Mouse (Mus musculus): ENCODE measurements around the gene Armc10. TPM values are rescaled to one million over a fixed set of nuclear protein-coding genes. Genes with fewer than 3 reads are reported as not detected.
A peak's percentile ranks its signal among the peaks of the same experiment; 100 is the strongest.
"Not testable (repeated sequence)": the region's sequence is repeated elsewhere in the genome, so short reads cannot be mapped to it uniquely, and the experiment has no call there.

The Armc10 gene
- polyA plus RNA-seq, 1 experiment, result 91.6 TPM

DNA sequence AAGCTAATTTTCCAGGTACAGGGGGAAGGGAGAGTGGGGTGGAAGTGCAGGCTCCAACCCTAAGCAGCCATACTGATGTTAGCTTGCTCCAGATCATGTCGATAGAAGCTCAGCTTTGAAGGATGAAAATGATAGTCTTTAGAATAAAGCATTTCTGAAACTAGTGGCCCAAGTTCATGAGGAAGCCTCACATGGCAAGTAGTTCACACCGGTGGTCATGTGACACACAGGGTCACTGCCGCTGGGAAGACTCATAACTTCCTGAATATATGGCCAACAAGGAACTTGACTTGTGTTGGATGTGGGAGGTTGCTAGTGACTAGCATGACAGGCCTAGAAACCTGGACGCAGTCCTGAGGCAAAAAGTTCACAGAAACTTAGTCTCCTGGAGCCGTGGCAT, 46.6 kb downstream of the Armc10 start:
- no peak for DNase-seq (ENCODE audit: low read depth)
- TF ChIP-seq CTCF (IDR thresholded peaks at IDR 0.05; ENCODE audit: borderline replicate concordance, extremely low read depth, insufficient read depth, insufficient read length) (no peak), POLR2A (IDR thresholded peaks at IDR 0.05; ENCODE audit: borderline replicate concordance, extremely low read depth, insufficient read depth, insufficient read length, poor library complexity, severe bottlenecking) (no peak)

DNA sequence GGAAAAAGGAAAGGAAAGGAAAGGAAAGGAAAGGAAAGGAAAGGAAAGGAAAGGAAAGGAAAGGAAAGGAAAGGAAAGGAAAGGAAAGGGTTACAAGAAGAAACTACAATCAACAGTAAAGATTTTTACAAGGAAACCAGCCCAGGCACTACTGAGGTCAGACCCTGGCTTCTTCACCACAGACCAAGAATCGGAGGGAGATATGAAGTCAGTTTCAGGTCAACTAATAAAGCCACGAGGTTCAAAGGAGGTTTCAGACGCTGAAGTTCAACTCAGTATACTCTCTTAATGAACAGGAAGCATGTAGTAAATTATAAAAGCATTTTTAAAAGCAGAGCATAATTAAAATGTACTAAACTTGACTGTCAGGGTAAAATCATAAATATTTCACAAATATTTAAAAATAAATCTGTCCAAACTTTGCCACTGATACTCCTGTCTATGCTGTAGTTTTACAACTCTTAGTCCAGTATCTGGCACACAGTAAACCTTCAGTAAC, 47.8 kb downstream of the Armc10 start:
- TF ChIP-seq POLR2A (IDR thresholded peaks at IDR 0.05; ENCODE audit: borderline replicate concordance, extremely low read depth, insufficient read depth, insufficient read length, poor library complexity, severe bottlenecking) (no peak), CTCF (IDR thresholded peaks at IDR 0.05; ENCODE audit: borderline replicate concordance, extremely low read depth, insufficient read depth, insufficient read length) (no peak)

GRCm38 (mm10) chr5:21694854-21695490, 49.4 kb downstream of the Armc10 start:
- TF ChIP-seq CTCF (IDR thresholded peaks at IDR 0.05; ENCODE audit: borderline replicate concordance, extremely low read depth, insufficient read depth, insufficient read length) (no peak), POLR2A (IDR thresholded peaks at IDR 0.05; ENCODE audit: borderline replicate concordance, extremely low read depth, insufficient read depth, insufficient read length, poor library complexity, severe bottlenecking) (no peak)
- no peak for DNase-seq (ENCODE audit: low read depth)

More for the DNA sequence above, 47.8 kb downstream of the Armc10 start:
- no peak for DNase-seq (ENCODE audit: low read depth)

DNA sequence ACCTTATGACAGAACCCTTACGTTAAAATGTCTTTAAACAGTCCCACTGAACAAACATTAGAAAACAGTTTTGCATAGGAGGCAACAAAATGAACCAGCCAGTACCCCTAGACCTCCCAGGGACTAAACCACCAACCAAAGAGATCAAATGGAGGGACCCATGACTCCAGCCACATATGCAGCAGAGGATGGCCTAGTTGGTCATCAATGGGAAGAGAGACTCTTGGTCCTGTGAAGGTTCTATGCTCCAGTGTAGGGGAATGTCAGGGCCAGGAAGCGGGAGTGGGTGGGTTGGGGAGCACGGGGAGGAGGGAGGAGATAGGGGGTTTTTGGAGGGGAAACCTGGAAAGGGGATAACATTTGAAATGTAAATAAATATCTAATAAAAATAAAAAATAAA, 53.9 kb downstream of the Armc10 start:
- not testable (repeated sequence) for DNase-seq (ENCODE audit: low read depth)

- DNase-seq (ENCODE audit: low read depth), result peak; percentile 45
- TF ChIP-seq POLR2A (IDR thresholded peaks at IDR 0.05; ENCODE audit: borderline replicate concordance, extremely low read depth, insufficient read depth, insufficient read length, poor library complexity, severe bottlenecking) (no peak), CTCF (IDR thresholded peaks at IDR 0.05; ENCODE audit: borderline replicate concordance, extremely low read depth, insufficient read depth, insufficient read length) (no peak)
These were observed 54.7 kb downstream of the Armc10 start for GRCm38 (mm10) chr5:21700272-21700821.

GRCm38 (mm10) chr5:21700934-21701333, 55.3 kb downstream of the Armc10 start:
- no peak for DNase-seq (ENCODE audit: low read depth)
- TF ChIP-seq CTCF (IDR thresholded peaks at IDR 0.05; ENCODE audit: borderline replicate concordance, extremely low read depth, insufficient read depth, insufficient read length) (no peak), POLR2A (IDR thresholded peaks at IDR 0.05; ENCODE audit: borderline replicate concordance, extremely low read depth, insufficient read depth, insufficient read length, poor library complexity, severe bottlenecking) (no peak)

DNA sequence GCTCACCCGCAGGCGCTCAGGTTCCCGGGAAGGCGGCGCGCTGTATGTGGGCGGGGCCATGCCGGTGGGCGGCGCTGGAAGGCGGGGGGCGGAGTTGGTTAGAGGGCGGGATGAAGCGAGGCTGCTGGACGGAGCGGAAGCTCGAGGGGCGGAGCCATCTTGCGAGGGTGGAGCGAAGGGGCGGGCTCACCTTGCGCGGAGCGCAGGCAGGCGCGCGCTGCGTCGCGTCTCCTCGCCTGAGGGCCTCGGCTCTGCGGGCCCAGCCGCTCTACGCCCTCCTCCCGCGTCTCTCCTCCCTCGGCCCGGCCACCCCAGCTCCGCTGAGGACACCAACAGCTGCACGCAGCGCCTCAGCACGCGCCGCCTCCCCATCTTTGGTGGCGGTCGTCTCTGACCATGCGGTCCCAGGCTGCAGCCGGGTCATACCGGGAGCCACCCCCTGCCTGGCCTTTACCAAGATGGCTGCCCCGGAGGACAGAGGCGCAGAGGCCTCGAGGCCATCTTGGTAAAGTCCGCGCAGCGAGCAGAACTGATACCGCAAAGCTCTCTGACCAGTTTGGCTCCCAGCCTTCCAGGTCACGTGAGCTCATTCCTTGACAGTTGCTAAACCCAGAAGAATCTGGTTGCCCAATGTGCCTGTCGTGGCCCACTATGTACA, 55.9 kb downstream of the Armc10 start, which contains the start of gene Napepld:
Gene Napepld (minus strand): TSS at position 46 of the 658 bp plus-strand sequence.
- TF ChIP-seq CTCF (IDR thresholded peaks at IDR 0.05; ENCODE audit: borderline replicate concordance, extremely low read depth, insufficient read depth, insufficient read length) (no peak), POLR2A (IDR thresholded peaks at IDR 0.05; ENCODE audit: borderline replicate concordance, extremely low read depth, insufficient read depth, insufficient read length, poor library complexity, severe bottlenecking) (peak; percentile 100)
- DNase-seq (ENCODE audit: low read depth), result peak; percentile 99

DNA sequence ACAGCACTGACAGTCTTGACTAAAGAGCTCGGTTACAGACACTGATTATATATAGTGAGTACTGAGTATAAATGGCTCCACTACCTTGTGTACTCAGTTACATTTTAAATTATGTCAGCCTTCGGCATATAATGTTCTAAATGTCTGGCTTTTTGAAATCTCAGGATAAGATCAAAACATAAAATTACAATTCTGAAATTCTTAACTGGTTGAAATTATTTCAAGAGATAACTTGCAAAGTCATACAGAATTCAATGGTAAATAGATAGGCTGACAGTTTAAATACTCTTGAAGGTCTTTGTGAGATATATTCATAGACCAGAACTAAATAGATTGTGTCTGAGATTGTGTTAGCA, 56.4 kb downstream of the Armc10 start:
- DNase-seq (ENCODE audit: low read depth), result no peak
- TF ChIP-seq POLR2A (IDR thresholded peaks at IDR 0.05; ENCODE audit: borderline replicate concordance, extremely low read depth, insufficient read depth, insufficient read length, poor library complexity, severe bottlenecking) (no peak), CTCF (IDR thresholded peaks at IDR 0.05; ENCODE audit: borderline replicate concordance, extremely low read depth, insufficient read depth, insufficient read length) (no peak)

GRCm38 (mm10) chr5:21702873-21703475, 57.4 kb downstream of the Armc10 start:
- DNase-seq (ENCODE audit: low read depth), result no peak
- TF ChIP-seq CTCF (IDR thresholded peaks at IDR 0.05; ENCODE audit: borderline replicate concordance, extremely low read depth, insufficient read depth, insufficient read length) (no peak), POLR2A (IDR thresholded peaks at IDR 0.05; ENCODE audit: borderline replicate concordance, extremely low read depth, insufficient read depth, insufficient read length, poor library complexity, severe bottlenecking) (no peak)

DNA sequence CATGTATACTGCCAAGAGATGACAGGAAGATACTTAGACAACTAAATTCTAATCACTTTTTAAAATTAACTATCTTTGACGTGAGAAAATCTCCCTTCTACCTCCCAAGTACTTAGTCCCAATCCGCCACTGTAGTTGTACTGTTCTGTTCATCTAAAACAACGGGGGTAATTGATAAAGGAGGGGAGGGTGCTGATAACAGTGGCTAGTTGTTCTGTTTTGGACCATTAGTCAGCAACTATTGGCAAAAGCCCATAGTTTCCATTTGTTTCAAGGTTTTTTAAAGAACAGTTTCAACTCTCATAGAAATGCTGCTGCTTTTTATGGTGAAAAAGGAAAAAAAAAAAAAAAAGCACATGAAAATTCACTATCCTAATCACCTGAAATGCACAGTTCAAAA, 58.1 kb downstream of the Armc10 start:
- TF ChIP-seq POLR2A (IDR thresholded peaks at IDR 0.05; ENCODE audit: borderline replicate concordance, extremely low read depth, insufficient read depth, insufficient read length, poor library complexity, severe bottlenecking), result no peak
- TF ChIP-seq CTCF (IDR thresholded peaks at IDR 0.05; ENCODE audit: borderline replicate concordance, extremely low read depth, insufficient read depth, insufficient read length), result no peak

DNA sequence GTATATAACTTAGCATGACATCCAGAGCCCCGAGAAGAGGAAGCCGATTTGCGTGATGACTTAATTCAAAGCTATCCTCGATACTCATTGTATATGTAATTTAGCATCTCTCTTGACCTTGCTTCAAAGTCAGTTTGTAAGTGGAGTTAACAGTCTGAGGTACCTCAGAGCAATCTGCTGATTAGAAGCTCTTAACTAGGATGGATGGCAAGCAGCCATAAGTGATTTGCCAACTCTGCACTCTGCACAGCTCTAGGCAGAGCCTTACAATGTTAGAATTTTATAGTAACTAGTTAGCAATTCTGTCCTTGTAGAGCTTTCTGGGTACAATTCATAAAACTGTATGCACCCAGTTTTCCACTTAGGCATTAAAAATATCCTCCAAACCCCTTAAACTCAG, 60.9 kb downstream of the Armc10 start:
- TF ChIP-seq CTCF (IDR thresholded peaks at IDR 0.05; ENCODE audit: borderline replicate concordance, extremely low read depth, insufficient read depth, insufficient read length) (no peak), POLR2A (IDR thresholded peaks at IDR 0.05; ENCODE audit: borderline replicate concordance, extremely low read depth, insufficient read depth, insufficient read length, poor library complexity, severe bottlenecking) (no peak)
- peak; percentile 58 for DNase-seq (ENCODE audit: low read depth)

More for the DNA sequence above, 58.1 kb downstream of the Armc10 start:
- DNase-seq (ENCODE audit: low read depth), result no peak

- DNase-seq (ENCODE audit: low read depth), result peak; percentile 41
These were observed 62.4 kb downstream of the Armc10 start for GRCm38 (mm10) chr5:21708011-21708410.

Other genes with a start within 250 kb of the Armc10 start
- gene Ccdc146, start 221.1 kb upstream of the Armc10 start, polyA plus RNA-seq (2012; rRNA removed), result 0.33 and 0.71 TPM in 2 replicates
- 2.7 and 4.7 TPM in 2 replicates for gene Fam185a, start 220.9 kb upstream of the Armc10 start, polyA plus RNA-seq (2012; rRNA removed)
- 6.6 and 12.2 TPM in 2 replicates for gene Lrrc17, start 102.3 kb upstream of the Armc10 start, polyA plus RNA-seq (2012; rRNA removed)
- gene Fbxl13, start 179 bp upstream of the Armc10 start, polyA plus RNA-seq (2012; rRNA removed), result 0.42 and 0.54 TPM in 2 replicates
- gene Napepld, start 55.6 kb downstream of the Armc10 start, polyA plus RNA-seq (2012; rRNA removed), result 4.7 and 4.9 TPM in 2 replicates
- 66.7 and 72.8 TPM in 2 replicates for gene Pmpcb, start 91.3 kb downstream of the Armc10 start, polyA plus RNA-seq (2012; rRNA removed)
- gene Dnajc2, start 139.4 kb downstream of the Armc10 start, polyA plus RNA-seq (2012; rRNA removed), result 21.1 and 29.5 TPM in 2 replicates
- gene Psmc2, start 139.5 kb downstream of the Armc10 start, polyA plus RNA-seq (2012; rRNA removed), result 83.3 and 89.2 TPM in 2 replicates
- gene Slc26a5, start 219.8 kb downstream of the Armc10 start, polyA plus RNA-seq (2012; rRNA removed), result 0.10 TPM in 2 replicates